Mouse (Mus musculus) v-Abl transformed pro-B cells (cell line): ENCODE data around the gene Pdzk1.

Experiments used
- in situ Hi-C, 2 experiments: fragments of 400-800 bp; cut with MboI; formaldehyde crosslinking; loops; one replicate each; pipeline ENCODE4 v1.15.1; 2025; ENCODE audit not compliant: unreplicated experiment in 2 of 2

Gene Pdzk1

DNA sequence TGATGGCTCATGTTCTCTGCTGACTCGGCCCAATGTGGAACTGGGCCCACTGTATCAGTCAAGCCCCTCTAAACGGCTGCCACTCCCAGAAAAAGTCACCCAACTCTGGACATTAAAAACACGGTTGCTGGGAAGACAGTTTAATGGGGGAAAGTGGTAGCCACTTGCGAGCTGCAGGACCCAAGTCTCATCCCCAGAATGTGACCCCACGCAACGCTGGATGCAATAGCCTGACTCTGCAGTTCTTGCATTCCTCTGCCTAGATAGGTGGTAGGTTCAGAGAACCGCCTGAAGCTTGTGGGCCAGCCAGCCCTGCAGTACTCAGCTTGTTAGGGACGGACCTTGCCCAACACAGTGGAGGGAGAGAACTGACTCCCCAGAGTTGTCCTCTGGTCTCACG, 50.5 kb downstream of the Pdzk1 start:
- in situ Hi-C loops: loop anchor here in 1 of 2 experiments (25.0 kb wide), 1 partner anchor 342 kb away; the partner anchor contains the start of gene Hfe2

DNA sequence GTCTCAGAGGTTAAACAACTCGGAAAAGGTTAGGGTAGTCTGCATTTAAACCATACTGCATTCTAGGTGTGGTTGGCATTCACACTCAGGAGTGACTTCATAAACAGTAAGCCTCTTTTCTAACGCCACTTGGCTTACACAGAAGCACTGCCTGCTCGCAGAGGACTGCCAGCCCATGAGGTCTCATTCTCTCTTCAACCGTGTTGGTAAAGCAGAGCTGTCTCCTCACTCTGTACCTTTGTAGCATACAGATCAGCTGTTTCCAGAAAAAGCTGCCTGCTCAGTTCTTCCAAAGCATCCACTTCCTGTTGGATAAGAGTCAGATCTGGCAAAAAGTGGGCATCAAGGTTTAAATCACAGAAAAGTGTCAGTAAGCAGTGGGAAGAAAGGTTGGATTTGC, 51.3 kb downstream of the Pdzk1 start:
- in situ Hi-C loops: loop anchor here in 1 of 2 experiments (25.0 kb wide), 1 partner anchor 343 kb away; the partner anchor contains the start of gene Hfe2

DNA sequence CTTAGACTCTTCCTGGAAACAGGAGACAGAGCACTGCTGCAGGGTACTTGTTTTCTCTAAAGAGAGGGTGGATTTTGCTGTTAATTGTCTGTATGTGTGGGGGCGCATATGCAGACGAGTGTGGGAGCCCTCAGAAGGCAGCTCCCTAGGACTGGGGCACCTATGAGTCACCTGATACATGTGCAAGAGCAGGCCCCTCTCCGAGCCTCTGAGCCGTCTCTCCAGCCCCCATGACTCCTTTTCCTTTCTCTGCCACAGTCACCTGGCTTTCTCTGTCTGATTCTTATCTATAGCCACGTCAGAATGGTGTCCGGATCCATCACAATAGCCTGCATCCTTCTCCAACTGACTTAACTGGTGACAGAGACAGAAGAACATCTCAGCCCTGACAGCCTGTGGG, 52.5 kb downstream of the Pdzk1 start:
- in situ Hi-C loops: loop anchor here in 1 of 2 experiments (25.0 kb wide), 1 partner anchor 344 kb away; the partner anchor contains the start of gene Hfe2

DNA sequence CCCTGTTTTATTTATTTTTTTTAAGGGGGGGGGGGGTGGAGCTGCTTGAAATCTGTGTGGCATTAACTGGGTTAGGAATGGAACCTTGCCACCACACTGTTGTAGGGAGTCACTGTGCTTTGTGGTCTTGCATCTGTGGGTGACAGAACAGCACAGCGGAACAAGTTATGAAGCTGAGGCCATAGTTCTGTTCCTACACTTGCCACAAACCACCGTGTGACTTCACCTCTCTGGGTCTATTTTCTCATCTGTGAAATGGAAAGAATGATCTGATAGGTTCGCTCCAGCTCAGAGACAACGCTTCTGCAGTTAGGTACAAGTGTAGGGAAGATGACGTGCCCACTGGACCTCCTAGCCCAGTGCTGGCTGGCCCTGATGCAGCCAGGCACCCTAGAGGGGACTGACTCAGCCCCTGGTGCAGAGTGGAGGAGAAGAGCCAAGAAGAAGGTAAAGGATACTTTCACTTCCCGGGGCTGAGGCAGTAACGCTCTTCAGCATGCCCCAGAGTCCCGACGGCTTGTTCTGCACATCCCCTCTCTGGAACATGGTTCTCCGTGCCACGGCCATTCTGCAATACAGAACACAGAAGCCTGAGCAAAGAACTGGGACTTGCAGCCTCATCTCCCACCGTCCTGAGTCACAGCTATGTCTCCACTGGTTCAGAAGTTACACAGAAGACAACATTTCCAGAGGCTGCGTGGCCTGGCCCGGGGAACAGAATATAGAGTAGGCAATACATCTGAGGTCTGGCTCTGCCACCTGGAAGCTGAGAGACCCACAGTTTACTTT, 53.2 kb downstream of the Pdzk1 start:
- in situ Hi-C loops: loop anchor here in 1 of 2 experiments (25.0 kb wide), 1 partner anchor 345 kb away; the partner anchor contains the start of gene Hfe2

DNA sequence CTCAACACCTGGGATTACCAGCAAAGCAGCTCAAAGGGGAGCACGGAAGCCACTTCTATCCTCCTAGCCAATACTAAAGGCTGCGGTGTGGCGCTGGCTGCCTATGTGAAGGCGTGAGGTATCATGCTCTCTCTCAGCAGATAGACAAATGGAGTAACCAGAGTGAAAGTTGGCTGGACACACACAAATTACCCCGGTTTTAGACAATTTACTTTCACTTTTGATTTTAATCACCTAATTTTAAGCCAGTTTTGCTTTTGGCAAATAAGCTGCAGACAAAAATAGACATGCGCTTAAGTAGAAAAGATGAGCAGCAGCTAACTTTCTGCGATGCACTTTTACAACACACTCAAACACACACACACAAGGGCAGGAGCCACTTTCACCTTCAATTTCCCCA, 54.6 kb downstream of the Pdzk1 start:
- in situ Hi-C loops: loop anchor here in 1 of 2 experiments (25.0 kb wide), 1 partner anchor 346 kb away; the partner anchor contains the start of gene Hfe2

DNA sequence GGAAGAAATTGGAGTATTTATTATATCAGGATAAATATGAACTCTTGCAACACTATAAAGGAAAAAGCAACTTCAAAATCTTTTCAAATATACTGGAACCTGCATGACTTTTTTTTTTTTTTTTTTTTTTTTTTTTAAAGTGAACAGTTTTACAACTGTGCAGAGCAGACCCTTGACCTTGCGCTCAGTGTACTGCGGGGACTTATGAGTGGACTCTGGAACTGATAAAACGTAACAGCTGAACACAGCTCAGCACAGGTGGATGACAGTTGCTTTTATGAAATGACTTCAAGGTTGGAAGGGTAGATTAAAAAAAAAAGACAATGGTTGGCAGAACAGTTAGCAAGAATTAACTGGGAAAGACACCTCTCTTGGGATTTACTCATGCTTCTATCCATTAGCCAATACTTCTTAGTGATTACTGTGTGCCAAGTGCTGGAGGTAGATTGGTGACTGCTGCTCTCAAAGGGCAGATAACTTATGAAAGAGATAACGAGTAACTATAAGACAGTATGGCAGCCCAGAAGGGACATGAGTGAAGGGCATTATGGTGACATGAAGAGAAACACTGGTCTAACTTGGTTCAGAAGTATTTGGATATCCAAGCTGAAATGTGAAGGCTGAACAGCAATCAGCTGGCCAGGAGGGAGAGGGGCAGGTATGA, 73.4 kb downstream of the Pdzk1 start:
- in situ Hi-C loops: loop anchor here in 1 of 2 experiments (5.0 kb wide), 1 partner anchor 85 kb away; no protein-coding TSS in a partner anchor

DNA sequence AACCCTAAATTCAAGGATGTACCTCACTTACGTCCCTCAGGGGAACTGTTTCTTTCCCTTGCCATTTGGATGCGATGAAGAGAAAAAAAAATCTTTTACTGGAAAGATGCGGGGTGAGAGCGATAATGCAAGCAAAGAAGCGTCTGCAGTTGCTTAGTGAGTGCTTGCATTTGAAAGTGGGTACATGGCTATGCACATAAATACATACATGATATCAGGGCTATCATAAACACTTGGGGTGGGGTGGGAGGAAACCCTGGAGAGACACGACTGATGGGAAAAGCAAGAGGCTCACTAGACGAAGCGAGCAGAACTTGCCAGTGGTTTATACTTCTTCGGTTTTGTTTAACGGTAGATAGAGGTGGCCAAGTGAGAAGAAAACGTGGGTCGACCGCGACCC, 75.3 kb downstream of the Pdzk1 start, which contains the start of gene Gja5:
TSS of gene Gja5 (plus strand) at position 301 of the 400 bp plus-strand sequence.
- in situ Hi-C loops: loop anchor here in 1 of 2 experiments (5.0 kb wide), 1 partner anchor 87 kb away; no protein-coding TSS in a partner anchor

DNA sequence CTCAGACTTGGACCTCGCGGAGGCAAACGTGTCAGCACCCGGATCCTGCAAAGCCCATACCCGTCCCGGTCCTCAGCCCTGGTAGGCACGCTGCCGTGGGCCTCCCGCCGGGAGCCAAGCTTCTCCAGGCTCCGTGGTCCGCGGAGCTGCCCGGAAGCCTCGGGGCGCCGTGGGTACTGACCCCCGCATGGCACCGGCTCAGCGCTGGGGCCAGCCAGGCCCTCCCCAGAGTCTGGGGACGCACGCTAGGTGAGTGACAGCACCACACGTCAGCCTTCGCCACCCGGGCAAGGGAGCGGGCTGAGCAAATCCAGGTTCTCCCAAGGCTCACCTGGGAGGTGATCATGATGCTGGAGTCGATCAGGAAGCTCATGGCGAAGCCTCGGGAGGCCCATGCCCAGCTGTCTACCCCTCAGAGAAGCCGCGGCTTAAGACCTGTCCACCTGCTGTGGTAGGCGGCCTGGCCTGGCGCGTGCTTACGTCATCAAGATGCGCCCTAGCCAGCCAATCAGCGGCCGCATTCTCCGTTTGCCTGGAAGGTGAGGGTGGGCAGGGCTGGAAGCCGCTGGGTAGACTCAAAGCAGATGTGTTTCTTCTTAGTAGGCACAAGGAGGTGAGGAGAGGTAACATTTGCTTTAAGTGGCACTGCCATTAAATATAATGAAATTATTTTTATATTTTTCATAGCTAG, 75.9 kb downstream of the Pdzk1 start, which contains the start of gene Gpr89:
TSS of gene Gpr89 (minus strand) at position 496 of the 691 bp plus-strand sequence.
- in situ Hi-C loops: loop anchor here (5.0 kb wide), 2 partner anchors 88 to 93 kb away; no protein-coding TSS in a partner anchor

DNA sequence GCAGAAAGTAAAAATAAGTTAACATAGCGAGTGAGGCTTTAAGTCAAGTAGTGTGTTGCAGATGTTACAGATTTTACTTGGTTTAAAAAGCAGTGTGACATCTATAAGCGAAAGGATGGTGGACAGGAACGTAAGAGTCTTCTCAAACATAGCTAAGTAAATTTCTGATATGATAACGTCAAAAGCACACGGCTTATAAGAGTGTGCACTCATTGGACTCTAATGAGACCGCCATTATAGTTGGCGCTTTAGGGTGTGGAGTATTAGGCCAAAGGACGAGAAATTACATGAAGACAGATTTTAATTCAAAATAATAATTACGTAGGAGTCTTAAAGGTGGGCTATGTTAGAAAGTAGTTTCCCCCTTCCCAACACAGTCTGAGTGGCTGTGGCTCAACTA, 76.5 kb downstream of the Pdzk1 start:
- in situ Hi-C loops: loop anchor here in 1 of 2 experiments (5.0 kb wide), 1 partner anchor 93 kb away; no protein-coding TSS in a partner anchor
